Mouse (Mus musculus) heart, postnatal 0 days (tissue): ENCODE data around the gene Abhd12b.

Experiments used
- CTCF ChIP-seq: IDR thresholded peaks from 2 replicates; pipeline ENCODE4 v1.5.1; 2016; ENCODE audit warnings: antibody characterized with exemption, control low read depth, low read depth
- EP300 ChIP-seq: IDR thresholded peaks from 2 replicates; pipeline ENCODE4 v1.6.1; 2016; ENCODE audit warnings: antibody characterized with exemption, low read depth

GRCm38 (mm10) chr12:70213601-70214000 lies 59.7 kb downstream of the Abhd12b start:
- no peak for TF ChIP-seq CTCF
- TF ChIP-seq EP300: no peak
